Mouse (Mus musculus) liver, embryonic 15.5 days (tissue): ENCODE measurements around the gene Raver2. TPM values are rescaled to one million over a fixed set of nuclear protein-coding genes. Genes with fewer than 3 reads are reported as not detected.

ENCODE experiments used
- ATAC-seq: fragments of 200-750 bp; cut with Nextera tagmentation; 2 replicates; pipeline ENCODE4 v1.8.0; 2017; ENCODE audit warnings: moderate number of reproducible peaks, mild to moderate bottlenecking, moderate library complexity; ENCODE audit not compliant: insufficient read depth
- H3K27ac ChIP-seq: fragments of 300-500 bp; sonication (generic); replicated peaks from 2 replicates; pipeline ENCODE4 v1.5.1; 2015; ENCODE audit warnings: mild to moderate bottlenecking, inconsistent platforms
- H3K27me3 ChIP-seq: fragments of 300-500 bp; sonication (generic); 2 replicates; pipeline ENCODE4 v1.6.1; 2015; ENCODE audit warnings: mild to moderate bottlenecking, inconsistent platforms
- H3K36me3 ChIP-seq: fragments of 300-500 bp; sonication (generic); replicated peaks from 2 replicates; pipeline ENCODE4 v1.6.1; 2015; ENCODE audit warnings: moderate library complexity, mild to moderate bottlenecking, inconsistent platforms
- H3K4me1 ChIP-seq: fragments of 300-500 bp; sonication (generic); replicated peaks from 2 replicates; pipeline ENCODE4 v1.6.1; 2015; ENCODE audit warnings: inconsistent platforms
- H3K4me2 ChIP-seq: fragments of 300-500 bp; sonication (generic); 2 replicates; pipeline ENCODE4 v1.6.1; 2015; ENCODE audit warnings: moderate library complexity, mild to moderate bottlenecking, inconsistent platforms
- H3K4me3 ChIP-seq: fragments of 300-500 bp; sonication (generic); replicated peaks from 2 replicates; pipeline ENCODE4 v1.5.1; 2015; ENCODE audit warnings: mild to moderate bottlenecking, inconsistent platforms
- H3K9ac ChIP-seq: fragments of 300-500 bp; sonication (generic); 2 replicates; pipeline ENCODE4 v1.6.1; 2015; ENCODE audit warnings: moderate library complexity, mild to moderate bottlenecking, inconsistent platforms
- H3K9me3 ChIP-seq: fragments of 300-500 bp; sonication (generic); replicated peaks from 2 replicates; pipeline ENCODE4 v1.6.1; 2016; ENCODE audit warnings: inconsistent platforms
- WGBS: fragments of 180-500 bp; shearing (Covaris S2); methylation state at CpG from one replicate; pipeline ENCODE4 v1.1.7; 2015; ENCODE audit warnings: mixed read lengths; ENCODE audit not compliant: insufficient replicate concordance; 5-methylcytosine and 5-hydroxymethylcytosine counted together
- polyA plus RNA-seq: library from polyadenylated mRNA; unstranded; fragments of >200 nt; fragmentation: Nextera tagmentation; extraction: Ambion mirVana; gene quantifications from 2 replicates; pipeline ENCODE4 v1.2.1, GENCODE M21; 2015

Gene Raver2
- polyA plus RNA-seq, 1 experiment from 2014 or later: 0.35 TPM

DNA sequence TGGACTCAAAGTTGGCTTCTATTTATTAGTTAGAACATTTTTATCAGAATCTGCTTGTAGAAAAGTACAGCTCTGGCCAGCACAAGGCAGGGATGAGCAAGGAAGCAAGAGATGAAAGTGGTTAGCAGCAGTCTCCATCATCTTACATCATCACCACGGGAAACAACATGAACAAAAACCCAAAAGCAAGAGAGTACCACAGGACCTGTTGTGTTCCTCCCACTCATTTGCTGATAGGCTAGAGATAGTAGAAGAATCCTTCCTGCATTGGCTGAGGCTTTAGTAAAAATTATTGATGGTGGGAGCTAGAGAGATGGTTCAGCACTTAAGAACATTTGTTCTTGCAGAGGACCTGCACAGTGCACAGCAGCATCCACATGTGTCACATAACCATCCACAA lies 125.4 kb downstream of the Raver2 start:
- H3K36me3 ChIP-seq: peaks cover 16% of the 10 kb centered on the region
- peaks cover 71% of the 10 kb centered on the region for H3K4me1 ChIP-seq
- no peak overlapping the region for H3K4me2 ChIP-seq
- no peaks in the 10 kb centered on the region for H3K9me3 ChIP-seq
- 0 out of 2 replicates have a peak overlapping the region, but pooled peaks have one; percentile 56 for H3K27ac ChIP-seq
- H3K27me3 ChIP-seq: no peaks in the 10 kb centered on the region
- ATAC-seq: no peak
- no peak overlapping the region for H3K4me3 ChIP-seq
- WGBS: 41% methylated on average over 1 of the region's 1 CpGs
- H3K9ac ChIP-seq: no peak overlapping the region

GRCm38 (mm10) chr4:101196407-101196806 lies 127.6 kb downstream of the Raver2 start:
- H3K4me1 ChIP-seq: peaks cover 72% of the 10 kb centered on the region
- no peak overlapping the region for H3K27ac ChIP-seq

GRCm38 (mm10) chr4:101197421-101198170 lies 128.8 kb downstream of the Raver2 start:
- Histone ChIP-seq H3K4me2 (no peak overlapping the region), H3K9me3 (no peaks in the 10 kb centered on the region), H3K27ac (no peak overlapping the region), H3K9ac (no peak overlapping the region), H3K4me1 (peaks cover 61% of the 10 kb centered on the region), H3K27me3 (no peaks in the 10 kb centered on the region), H3K36me3 (no peaks in the 10 kb centered on the region), H3K4me3 (no peak overlapping the region)
- ATAC-seq: no peak
- 62% methylated on average over 9 of the region's 9 CpGs for WGBS

More at GRCm38 (mm10) chr4:101196407-101196806, 127.6 kb downstream of the Raver2 start:
- H3K4me3 ChIP-seq: no peak overlapping the region
- H3K4me2 ChIP-seq: no peak overlapping the region
- no peaks in the 10 kb centered on the region for H3K9me3 ChIP-seq
- H3K36me3 ChIP-seq: peaks cover 7% of the 10 kb centered on the region
- WGBS: 59% methylated on average over 2 of the region's 2 CpGs
- H3K27me3 ChIP-seq: no peaks in the 10 kb centered on the region
- no peak overlapping the region for H3K9ac ChIP-seq
- no peak for ATAC-seq

DNA sequence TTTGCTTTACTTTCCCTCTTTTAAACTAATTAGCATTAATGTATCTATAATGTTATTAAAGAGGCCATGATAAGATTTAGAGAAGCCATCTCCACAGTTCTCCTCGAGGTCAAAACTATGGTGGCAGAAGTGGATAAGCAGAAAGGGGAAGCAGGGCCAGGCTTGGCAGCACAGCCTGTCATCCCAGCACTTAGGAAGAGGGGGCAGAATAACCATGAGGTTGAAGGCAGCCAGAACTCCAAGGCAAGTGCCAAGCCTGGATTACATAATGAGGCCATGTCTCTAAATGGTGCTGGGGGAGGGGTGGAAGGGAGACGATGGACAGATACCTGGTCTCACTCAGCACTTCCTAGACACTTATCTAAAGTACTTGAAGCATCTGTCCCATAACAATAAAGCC lies 129.6 kb downstream of the Raver2 start:
- ATAC-seq: no peak

DNA sequence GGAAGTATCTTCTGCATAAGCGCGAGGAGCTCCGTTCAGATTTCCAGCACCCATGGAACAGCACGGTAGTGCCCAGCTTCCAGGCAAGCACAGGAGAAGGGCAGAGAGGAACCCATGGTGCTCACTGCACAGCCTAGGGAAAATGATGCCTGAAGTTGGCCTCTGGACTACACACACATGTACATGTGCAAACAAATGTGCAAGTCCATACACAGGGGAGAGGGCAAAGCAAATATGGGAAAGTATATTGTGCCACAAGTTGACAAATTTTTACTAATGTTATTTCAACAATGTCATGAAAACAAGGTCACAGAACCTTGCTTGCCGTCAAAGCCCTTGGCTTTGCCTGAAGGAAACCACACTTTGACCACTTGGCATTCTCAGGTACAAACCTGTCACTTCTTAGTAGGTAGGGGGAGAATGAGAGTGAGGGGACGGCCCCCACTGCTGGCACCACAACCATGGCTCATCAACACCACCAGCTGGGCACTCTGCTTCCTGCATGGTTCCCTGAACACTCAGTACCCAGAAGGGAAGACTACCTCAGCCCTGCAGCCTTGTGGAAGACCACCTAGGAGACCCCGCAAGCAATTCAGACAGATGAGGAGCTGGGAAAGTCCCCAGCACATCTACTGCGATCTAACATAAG lies 130.8 kb downstream of the Raver2 start:
- ATAC-seq: no peak
- peaks cover 59% of the 10 kb centered on the region for H3K4me1 ChIP-seq
- H3K27me3 ChIP-seq: no peaks in the 10 kb centered on the region
- no peak overlapping the region for H3K4me2 ChIP-seq
- no peak overlapping the region for H3K27ac ChIP-seq
- H3K4me3 ChIP-seq: no peak overlapping the region
- H3K36me3 ChIP-seq: no peaks in the 10 kb centered on the region
- H3K9me3 ChIP-seq: no peaks in the 10 kb centered on the region
- 76% methylated on average over 8 of the region's 8 CpGs for WGBS
- no peak overlapping the region for H3K9ac ChIP-seq

More for the DNA sequence above, 129.6 kb downstream of the Raver2 start:
- Histone ChIP-seq H3K4me3 (no peak overlapping the region), H3K27me3 (no peaks in the 10 kb centered on the region), H3K9me3 (no peaks in the 10 kb centered on the region), H3K9ac (no peak overlapping the region), H3K4me1 (peaks cover 61% of the 10 kb centered on the region), H3K4me2 (no peak overlapping the region), H3K27ac (no peak overlapping the region), H3K36me3 (no peaks in the 10 kb centered on the region)
- 3% methylated on average over 2 of the region's 2 CpGs for WGBS

Other genes with a start within 250 kb of the Raver2 start
- gene Gm10577, start 48.3 kb upstream of the Raver2 start, polyA plus RNA-seq: not detected in 2 replicates
- gene Jak1, start 196.3 kb downstream of the Raver2 start, polyA plus RNA-seq: 42.4 and 44.7 TPM in 2 replicates